Mouse (Mus musculus) lung, postnatal 36 days (tissue): ENCODE results near the gene Entpd2.

Experiments
- DNase-seq: peaks from one replicate; pipeline ENCODE4 v3.0.0; 2022; ENCODE audit warnings: mixed read lengths

The Entpd2 gene

GRCm38 (mm10) chr2:25430395-25431233, 34.9 kb downstream of the Entpd2 start:
- DNase-seq = no peak

GRCm38 (mm10) chr2:25431308-25431855, 35.7 kb downstream of the Entpd2 start:
- no peak for DNase-seq

- DNase-seq = no peak
Observed at GRCm38 (mm10) chr2:25432326-25433098, 36.8 kb downstream of the Entpd2 start.

GRCm38 (mm10) chr2:25433101-25433500, 37.4 kb downstream of the Entpd2 start:
- DNase-seq = no peak

- DNase-seq = no peak
Observed at GRCm38 (mm10) chr2:25434292-25434691, 38.6 kb downstream of the Entpd2 start.

GRCm38 (mm10) chr2:25436286-25436820, 40.7 kb downstream of the Entpd2 start:
- DNase-seq = no peak

- DNase-seq = no peak
Observed at GRCm38 (mm10) chr2:25441067-25441466, 45.4 kb downstream of the Entpd2 start.

GRCm38 (mm10) chr2:25442682-25443081, 47.0 kb downstream of the Entpd2 start:
- no peak for DNase-seq
